Mouse (Mus musculus) cortical plate, adult 2 months (tissue): ENCODE results near the gene Katnal1.

ENCODE experiments used
- CTCF ChIP-seq: fragments of 200-500 bp; IDR thresholded peaks from 2 replicates; pipeline ENCODE4 v1.5.1; 2011; ENCODE audit warnings: mild to moderate bottlenecking, control low read depth, low read length; ENCODE audit not compliant: insufficient read depth; ENCODE audit errors: extremely low read depth
- POLR2A ChIP-seq: fragments of 200-500 bp; IDR thresholded peaks from 2 replicates; pipeline ENCODE4 v1.6.1; 2011; ENCODE audit warnings: mild to moderate bottlenecking, low read length, control low read depth; ENCODE audit not compliant: insufficient read depth; ENCODE audit errors: extremely low read depth

- TF ChIP-seq CTCF (no peak), POLR2A (no peak)
These were observed 61.9 kb downstream of the Katnal1 start for GRCm38 (mm10) chr5:148867171-148867570.
